Mouse (Mus musculus) testis, adult 2 months (tissue): ENCODE data around the gene Relt. TPM values are rescaled to one million over a fixed set of nuclear protein-coding genes. Genes with fewer than 3 reads are reported as not detected.

Source experiments
- H3K27ac ChIP-seq: fragments of 200-500 bp; 2 replicates; pipeline ENCODE4 v1.5.1; 2012; ENCODE audit warnings: low read depth, low read length; ENCODE audit not compliant: control insufficient read depth, insufficient read depth
- H3K27me3 ChIP-seq: fragments of 200-500 bp; 2 replicates; pipeline ENCODE4 v1.6.1; 2012; ENCODE audit warnings: mild to moderate bottlenecking, low read length, moderate library complexity; ENCODE audit not compliant: control insufficient read depth, insufficient read depth
- H3K36me3 ChIP-seq: fragments of 200-500 bp; 2 replicates; pipeline ENCODE4 v1.6.1; 2012; ENCODE audit warnings: mild to moderate bottlenecking, low read length; ENCODE audit not compliant: control insufficient read depth, insufficient read depth
- H3K4me1 ChIP-seq: fragments of 200-500 bp; 2 replicates; pipeline ENCODE4 v1.6.1; 2012; ENCODE audit warnings: low read length; ENCODE audit not compliant: control insufficient read depth, insufficient read depth
- H3K4me3 ChIP-seq: fragments of 200-500 bp; 2 replicates; pipeline ENCODE4 v1.5.1; 2012; ENCODE audit warnings: low read depth, mild to moderate bottlenecking, low read length, moderate library complexity, mixed read lengths; ENCODE audit not compliant: control insufficient read depth
- CTCF ChIP-seq: fragments of 200-500 bp; IDR thresholded peaks from 2 replicates; pipeline ENCODE4 v1.5.1; 2012; ENCODE audit warnings: low read depth, mild to moderate bottlenecking, inconsistent platforms, low read length, moderate library complexity; ENCODE audit not compliant: control insufficient read depth, insufficient read depth, insufficient replicate concordance
- POLR2A ChIP-seq: fragments of 200-500 bp; IDR thresholded peaks from 2 replicates; pipeline ENCODE4 v1.6.1; 2012; ENCODE audit warnings: low read depth, mild to moderate bottlenecking, inconsistent platforms, low read length, moderate library complexity; ENCODE audit not compliant: control insufficient read depth
- polyA plus RNA-seq: library from polyadenylated mRNA; depleted of rRNA; stranded (reverse); fragments of >200 nt; gene quantifications from 2 replicates; pipeline ENCODE4 v1.2.3, GENCODE M21; 2012

Relt gene
- polyA plus RNA-seq, 1 experiment, result 3.1 TPM

DNA sequence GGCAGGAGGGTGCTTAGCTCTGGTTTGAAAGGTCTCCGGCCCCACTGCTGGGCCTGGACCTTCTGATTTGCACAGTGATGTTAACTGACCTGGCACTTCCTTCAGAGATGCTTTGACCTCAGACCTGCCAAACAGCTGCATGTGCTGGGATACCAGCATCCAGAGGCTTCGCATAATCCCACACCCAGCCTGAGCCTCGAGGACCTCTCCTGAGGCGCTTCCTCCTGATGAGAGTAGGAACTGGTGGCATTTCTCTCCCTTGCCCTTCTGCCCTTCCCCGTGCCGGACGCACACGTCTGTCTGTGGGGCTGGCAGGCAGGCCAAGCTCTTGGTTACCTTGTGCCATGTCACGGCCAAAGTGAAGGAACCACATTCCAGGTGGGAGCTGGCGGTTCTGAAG, 26.6 kb downstream of the Relt start:
- TF ChIP-seq POLR2A, result no peak
- no peak for TF ChIP-seq CTCF
- Histone ChIP-seq H3K27me3 (no peaks in the 10 kb centered on the region), H3K4me3 (no peak overlapping the region), H3K27ac (no peak overlapping the region), H3K36me3 (no peaks in the 10 kb centered on the region), H3K4me1 (no peaks in the 10 kb centered on the region)

DNA sequence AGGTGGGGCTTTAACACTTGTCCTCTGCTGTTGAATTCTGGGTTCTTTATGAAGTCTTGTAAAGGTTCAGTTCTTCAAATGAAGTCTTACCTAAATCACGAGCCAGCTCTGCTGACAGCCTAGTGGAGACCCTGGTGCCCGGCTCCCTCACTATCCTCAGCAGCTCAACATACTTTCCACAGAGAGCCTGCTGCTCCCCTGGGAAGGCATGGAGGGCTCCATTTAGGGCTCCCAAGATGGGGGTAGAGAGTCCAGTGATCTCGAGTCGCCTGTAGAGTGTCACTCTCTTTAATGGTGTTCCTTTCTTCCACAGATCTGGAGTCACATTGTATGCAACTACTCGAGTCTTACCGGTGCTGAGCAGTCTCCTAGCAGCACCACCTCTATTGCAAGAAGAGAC, 27.5 kb downstream of the Relt start:
- Histone ChIP-seq H3K27me3 (no peaks in the 10 kb centered on the region), H3K36me3 (no peaks in the 10 kb centered on the region), H3K27ac (no peak overlapping the region), H3K4me3 (no peak overlapping the region), H3K4me1 (no peaks in the 10 kb centered on the region)
- TF ChIP-seq CTCF (no peak), POLR2A (no peak)

DNA sequence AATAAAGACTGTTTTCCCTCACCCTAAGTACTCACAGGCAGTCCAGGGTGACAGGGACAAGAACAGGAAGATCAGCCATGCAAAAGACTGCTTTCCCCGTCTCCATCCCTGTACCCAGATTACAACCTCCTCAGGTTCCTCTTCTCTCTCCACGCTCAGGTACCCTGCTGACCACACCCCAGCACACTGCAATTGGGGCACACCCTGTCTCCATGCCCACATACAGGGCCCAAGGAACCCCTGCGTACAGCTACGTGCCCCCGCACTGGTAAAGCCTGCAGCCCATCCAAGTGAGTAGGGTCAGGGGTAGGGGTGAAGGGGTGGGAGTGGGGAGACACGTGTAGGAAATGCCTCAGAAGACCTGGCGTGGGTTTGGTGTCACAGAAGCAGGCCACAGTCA, 28.1 kb downstream of the Relt start:
- H3K4me1 ChIP-seq, result no peaks in the 10 kb centered on the region
- no peak overlapping the region for H3K4me3 ChIP-seq
- H3K27ac ChIP-seq, result no peak overlapping the region
- no peaks in the 10 kb centered on the region for H3K36me3 ChIP-seq
- H3K27me3 ChIP-seq, result no peaks in the 10 kb centered on the region
- TF ChIP-seq CTCF (no peak), POLR2A (no peak)

DNA sequence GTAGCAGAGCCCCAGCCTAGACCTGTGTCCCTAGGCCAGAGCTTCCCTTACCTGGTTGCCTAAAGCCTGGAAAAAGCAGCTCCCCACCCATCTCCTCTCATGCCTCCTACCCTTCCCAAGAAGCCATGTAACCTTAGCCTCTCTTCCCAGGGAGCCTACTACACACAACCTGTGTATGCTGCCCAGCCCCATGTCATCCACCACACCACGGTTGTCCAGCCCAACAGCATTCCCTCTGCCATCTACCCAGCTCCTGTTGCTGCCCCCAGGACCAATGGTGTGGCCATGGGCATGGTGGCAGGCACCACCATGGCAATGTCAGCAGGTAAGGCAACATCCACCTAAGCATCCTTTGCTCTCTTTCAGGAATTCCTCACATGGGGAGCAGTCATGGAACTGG, 29.4 kb downstream of the Relt start:
- TF ChIP-seq POLR2A (no peak), CTCF (no peak)
- Histone ChIP-seq H3K27ac (no peak overlapping the region), H3K27me3 (no peaks in the 10 kb centered on the region), H3K4me1 (no peaks in the 10 kb centered on the region), H3K4me3 (no peak overlapping the region), H3K36me3 (no peaks in the 10 kb centered on the region)

DNA sequence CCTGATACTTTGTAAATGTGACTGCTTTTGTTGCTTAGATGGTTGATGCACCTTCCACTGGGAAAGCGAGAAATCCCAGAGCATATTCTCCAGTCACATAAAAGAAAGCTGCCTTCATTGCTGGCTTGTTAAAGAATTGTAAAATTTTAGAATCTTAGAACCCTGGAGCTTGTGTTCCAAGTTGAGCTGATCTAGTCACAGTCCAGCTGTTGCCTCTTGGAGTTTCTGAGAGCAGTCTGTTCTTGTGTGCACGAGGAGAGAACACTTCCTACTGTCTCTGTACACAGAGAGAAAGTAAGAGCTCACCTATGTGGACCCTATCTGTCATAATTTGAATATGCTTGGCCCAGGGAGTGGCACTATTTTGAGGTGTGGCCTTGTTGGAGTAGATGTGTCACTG, 34.7 kb downstream of the Relt start:
- H3K27me3 ChIP-seq, result no peaks in the 10 kb centered on the region
- no peaks in the 10 kb centered on the region for H3K4me1 ChIP-seq
- no peak for TF ChIP-seq POLR2A
- no peak for TF ChIP-seq CTCF
- H3K27ac ChIP-seq, result no peak overlapping the region
- H3K4me3 ChIP-seq, result no peak overlapping the region
- H3K36me3 ChIP-seq, result no peaks in the 10 kb centered on the region

DNA sequence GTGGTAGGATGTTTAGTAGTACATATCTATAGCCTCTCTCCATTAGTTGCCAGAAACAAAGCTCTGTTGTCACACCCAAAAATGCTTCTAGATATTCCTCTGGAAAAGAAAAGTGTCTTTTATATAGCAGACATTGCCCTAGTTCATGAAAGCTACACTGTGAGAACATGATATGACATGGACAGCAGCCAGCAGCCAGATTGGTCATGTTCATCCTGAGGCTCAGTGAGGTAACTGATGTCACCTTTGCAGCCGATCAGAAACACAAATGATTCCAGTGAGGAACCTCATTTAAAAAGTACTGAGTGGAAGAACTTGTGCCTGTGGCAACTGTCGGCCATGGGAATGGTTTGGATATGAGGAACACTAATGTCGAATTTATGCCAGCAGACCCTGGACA, 38.6 kb downstream of the Relt start:
- no peak for TF ChIP-seq POLR2A
- no peak for TF ChIP-seq CTCF
- Histone ChIP-seq H3K36me3 (no peaks in the 10 kb centered on the region), H3K27me3 (no peaks in the 10 kb centered on the region), H3K4me3 (no peak overlapping the region), H3K4me1 (no peaks in the 10 kb centered on the region), H3K27ac (no peak overlapping the region)

DNA sequence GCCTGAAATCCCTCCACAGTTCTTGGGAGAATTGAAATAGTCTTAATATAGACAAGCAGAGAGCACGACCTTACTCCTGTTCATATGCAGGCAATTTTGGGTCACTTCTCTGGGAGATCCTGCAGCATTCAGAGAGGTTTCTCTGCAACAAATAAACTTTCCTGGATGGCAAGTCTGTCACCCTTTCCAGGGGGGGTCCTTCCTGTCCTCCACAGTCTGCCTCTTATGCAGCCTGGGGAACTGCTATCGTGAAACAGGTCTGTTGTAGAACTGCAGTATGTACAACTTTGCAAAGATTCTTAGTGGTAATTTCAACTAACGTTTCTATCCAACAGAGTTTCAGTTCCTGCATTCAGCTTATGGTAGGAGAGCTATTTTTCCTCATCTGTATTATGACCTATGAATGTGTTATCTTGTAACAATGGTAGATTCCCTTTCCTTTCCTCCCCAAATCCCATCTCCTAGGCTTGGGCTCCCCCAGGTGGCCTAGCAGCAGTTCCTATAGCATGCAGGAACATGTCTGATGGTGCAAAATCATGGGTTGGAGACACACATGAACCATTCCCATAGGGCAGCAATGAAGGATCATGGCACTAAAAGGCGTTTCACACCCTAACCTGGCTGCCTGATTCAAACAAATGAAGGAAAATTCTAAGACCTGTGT, 44.7 kb downstream of the Relt start:
- H3K27ac ChIP-seq, result no peak overlapping the region
- no peaks in the 10 kb centered on the region for H3K36me3 ChIP-seq
- H3K4me3 ChIP-seq, result no peak overlapping the region
- peaks cover 2% of the 10 kb centered on the region; the same call in 1 of the 2 replicates for H3K4me1 ChIP-seq
- H3K27me3 ChIP-seq, result no peaks in the 10 kb centered on the region
- TF ChIP-seq POLR2A (no peak), CTCF (no peak)

DNA sequence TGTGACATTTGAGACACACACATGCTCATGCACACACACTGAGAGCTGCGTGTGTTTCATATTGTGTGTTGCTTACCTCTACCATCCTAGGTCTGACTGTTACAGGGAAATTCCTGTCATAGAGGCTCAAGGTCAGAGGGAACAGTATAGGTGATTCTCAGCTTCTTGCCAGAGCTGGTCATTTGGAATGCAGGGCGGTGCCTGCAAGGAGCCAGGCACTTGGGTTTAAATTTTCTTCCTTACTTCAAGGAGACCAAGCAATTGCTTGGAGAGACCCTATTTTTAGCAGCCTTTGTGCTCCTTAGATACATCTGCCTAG, 45.8 kb downstream of the Relt start:
- H3K4me3 ChIP-seq, result no peak overlapping the region
- TF ChIP-seq CTCF (no peak), POLR2A (no peak)
- no peak overlapping the region for H3K27ac ChIP-seq
- H3K4me1 ChIP-seq, result peaks cover 2% of the 10 kb centered on the region; the same call in 1 of the 2 replicates
- no peaks in the 10 kb centered on the region for H3K36me3 ChIP-seq
- no peaks in the 10 kb centered on the region for H3K27me3 ChIP-seq
